Comparison of ENCODE assay signal across 8 mouse cellular contexts in genomic region chr3:41083790-41084112, GRCm38 (mm10). TPM values are rescaled to one million over a fixed set of nuclear protein-coding genes. Genes with fewer than 3 reads are reported as not detected.
A peak's percentile ranks its signal among the peaks of the same experiment; 100 is the strongest.
DNase-seq lines count a peak whose midpoint lies in the region; ATAC-seq and TF ChIP-seq lines count a peak whose summit lies in the region.

No protein-coding gene starts in this region.

- no peak for DNase-seq in heart, adult 8-10 months (ENCODE audit: low spot score)
- DNase-seq in liver, postnatal 0 days: no peak
- DNase-seq in thymus, postnatal 25 days: no peak
- DNase-seq in left cerebral cortex, adult 9 months (ENCODE audit: low spot score in 2 of 2): no peak
- DNase-seq in ovary, postnatal 14 days (ENCODE audit: low spot score): no peak

- peak overlapping the region; percentile 89 for H3K9ac ChIP-seq in heart, embryonic 11.5 days (ENCODE audit: low read depth, low read length)
- H3K9ac ChIP-seq in ES-Bruce4 (ENCODE audit: low read depth, poor library complexity, severe bottlenecking): peak overlapping the region; percentile 89
- H3K9ac ChIP-seq in forebrain, embryonic 15.5 days (replicated peaks): peak overlapping the region; percentile 73
- H3K9ac ChIP-seq in liver, postnatal 0 days (replicated peaks): peak overlapping the region; percentile 81

- H3K4me1 ChIP-seq in heart, embryonic 11.5 days (ENCODE audit: control insufficient read depth, insufficient read depth, low read length): peaks cover 11% of the 10 kb centered on the region
- peaks cover 4% of the 10 kb centered on the region for H3K4me1 ChIP-seq in ES-Bruce4 (ENCODE audit: control insufficient read depth, insufficient read depth, low read length)
- H3K4me1 ChIP-seq in forebrain, embryonic 15.5 days: peaks cover 23% of the 10 kb centered on the region
- peaks cover 18% of the 10 kb centered on the region for H3K4me1 ChIP-seq in liver, postnatal 0 days (ENCODE audit: insufficient read depth)

- TF ChIP-seq POLR2A in ES-Bruce4 (IDR thresholded peaks at IDR 0.05; ENCODE audit: insufficient read depth, low read length): no peak

- no peak for TF ChIP-seq CTCF in ES-Bruce4 (IDR thresholded peaks at IDR 0.05; ENCODE audit: low read depth, low read length)
- no peak for TF ChIP-seq CTCF in liver, postnatal 0 days (IDR thresholded peaks at IDR 0.05; ENCODE audit: low read depth)

- 2% methylated on average over 6 of the region's 6 CpGs for WGBS in heart, embryonic 11.5 days (ENCODE audit: insufficient replicate concordance)
- WGBS in forebrain, embryonic 15.5 days: 2% methylated on average over 6 of the region's 6 CpGs
- WGBS in liver, postnatal 0 days (ENCODE audit: insufficient replicate concordance): under 1% methylated on average over 6 of the region's 6 CpGs

- no peaks in the 10 kb centered on the region for H3K36me3 ChIP-seq in heart, embryonic 11.5 days (ENCODE audit: control insufficient read depth, insufficient read depth, low read length)
- no peaks in the 10 kb centered on the region for H3K36me3 ChIP-seq in ES-Bruce4 (ENCODE audit: control insufficient read depth, insufficient read depth, low read length, poor library complexity, severe bottlenecking)
- no peaks in the 10 kb centered on the region for H3K36me3 ChIP-seq in forebrain, embryonic 15.5 days
- H3K36me3 ChIP-seq in liver, postnatal 0 days (replicated peaks; ENCODE audit: insufficient read depth, low read length): no peaks in the 10 kb centered on the region

- H3K4me3 ChIP-seq in heart, embryonic 11.5 days (ENCODE audit: low read depth, low read length): peak overlapping the region; percentile 96
- peak overlapping the region; percentile 98 for H3K4me3 ChIP-seq in ES-Bruce4 (ENCODE audit: low read depth, low read length)
- peak overlapping the region; percentile 99 for H3K4me3 ChIP-seq in forebrain, embryonic 15.5 days
- peak overlapping the region; percentile 91 for H3K4me3 ChIP-seq in liver, postnatal 0 days (ENCODE audit: low read depth, low read length)

- peak overlapping the region; percentile 88 for H3K4me2 ChIP-seq in heart, embryonic 11.5 days
- peak overlapping the region; percentile 69 for H3K4me2 ChIP-seq in forebrain, embryonic 15.5 days (replicated peaks)
- H3K4me2 ChIP-seq in liver, postnatal 0 days (ENCODE audit: low read depth, low read length): peak overlapping the region; percentile 93

- no peak for TF ChIP-seq EP300 in ES-Bruce4 (IDR thresholded peaks at IDR 0.05; ENCODE audit: insufficient read depth, low read depth, low read length)
- no peak for TF ChIP-seq EP300 in liver, postnatal 0 days (IDR thresholded peaks at IDR 0.05; ENCODE audit: low read depth)

- H3K27ac ChIP-seq in heart, embryonic 11.5 days (ENCODE audit: low read depth, low read length): peak overlapping the region; percentile 91
- peak overlapping the region; percentile 5; the same call in 1 of the 2 replicates for H3K27ac ChIP-seq in ES-Bruce4 (ENCODE audit: insufficient read depth, low read length)
- H3K27ac ChIP-seq in forebrain, embryonic 15.5 days (replicated peaks): peak overlapping the region; percentile 95
- peak overlapping the region; percentile 90 for H3K27ac ChIP-seq in liver, postnatal 0 days (ENCODE audit: low read depth)

- no peaks in the 10 kb centered on the region for H3K9me3 ChIP-seq in heart, embryonic 11.5 days (replicated peaks; ENCODE audit: control insufficient read depth, low read length)
- no peaks in the 10 kb centered on the region for H3K9me3 ChIP-seq in ES-Bruce4 (replicated peaks; ENCODE audit: control insufficient read depth, insufficient read depth, low read length, poor library complexity, severe bottlenecking)
- no peaks in the 10 kb centered on the region for H3K9me3 ChIP-seq in forebrain, embryonic 15.5 days
- H3K9me3 ChIP-seq in liver, postnatal 0 days (ENCODE audit: low read length): no peaks in the 10 kb centered on the region

- ATAC-seq in heart, embryonic 11.5 days (replicated peaks; ENCODE audit: insufficient number of reproducible peaks, low FRiP score, low TSS enrichment): peak; percentile 16
- peak; percentile 28 for ATAC-seq in forebrain, embryonic 15.5 days (replicated peaks)
- ATAC-seq in liver, postnatal 0 days: peak; percentile 5

- no peaks in the 10 kb centered on the region for H3K27me3 ChIP-seq in heart, embryonic 11.5 days (ENCODE audit: control insufficient read depth, insufficient read depth, low read length)
- H3K27me3 ChIP-seq in ES-Bruce4 (ENCODE audit: control insufficient read depth, insufficient read depth, low read length, poor library complexity, severe bottlenecking): no peaks in the 10 kb centered on the region
- no peaks in the 10 kb centered on the region for H3K27me3 ChIP-seq in forebrain, embryonic 15.5 days
- H3K27me3 ChIP-seq in liver, postnatal 0 days (ENCODE audit: insufficient read depth, low read length): no peaks in the 10 kb centered on the region

RNA-seq across cellular contexts. Expression of gene Pgrmc2, which starts 0.9 kb away (rescaled TPM):
- 29.5 and 30.9 TPM in 2 replicates for polyA plus RNA-seq in heart, embryonic 11.5 days (2014; fragmentation: Nextera tagmentation; extraction: Ambion mirVana)
- total RNA-seq in heart, adult 8-10 months (2022): 10 to 100 TPM; 33.9 to 36.7 (median 34.6) TPM
- polyA plus RNA-seq in ES-Bruce4 (2011; ENCODE audit: insufficient read depth, insufficient read length, low read depth, missing spikeins): 42.9 and 48.0 TPM in 2 replicates
- 31.0 and 32.5 TPM in 2 replicates for polyA plus RNA-seq in forebrain, embryonic 15.5 days (2015; fragmentation: Nextera tagmentation; extraction: Ambion mirVana)
- polyA plus RNA-seq in liver, postnatal 0 days (2015; fragmentation: Nextera tagmentation; extraction: Ambion mirVana): 17.1 and 18.6 TPM in 2 replicates

Comparison
In these comparisons a context has a peak if more than half of its experiments do, and no peak if none do; other contexts are left out.
1. H3K27ac ChIP-seq: peak in every context shown above with its lines; median percentile 95 in forebrain, embryonic 15.5 days; 91 in heart, embryonic 11.5 days; 90 in liver, postnatal 0 days; 5 in ES-Bruce4.